Mouse (Mus musculus) limb, embryonic 15.5 days (tissue): ENCODE measurements around the gene Ccdc138. TPM values are rescaled to one million over a fixed set of nuclear protein-coding genes. Genes with fewer than 3 reads are reported as not detected.

Source experiments
- ATAC-seq: fragments of 200-750 bp; cut with Nextera tagmentation; 2 replicates; pipeline ENCODE4 v1.8.0; 2017; ENCODE audit warnings: low read depth, moderate TSS enrichment; ENCODE audit not compliant: insufficient number of reproducible peaks, low FRiP score, low TSS enrichment
- H3K27ac ChIP-seq: fragments of 300-500 bp; sonication (generic); 2 replicates; pipeline ENCODE4 v1.5.1; 2015; ENCODE audit warnings: moderate library complexity, mild to moderate bottlenecking, inconsistent platforms
- H3K27me3 ChIP-seq: fragments of 300-500 bp; sonication (generic); 2 replicates; pipeline ENCODE4 v1.6.1; 2015; ENCODE audit warnings: inconsistent platforms
- H3K36me3 ChIP-seq: fragments of 300-500 bp; sonication (generic); 2 replicates; pipeline ENCODE4 v1.6.1; 2015; ENCODE audit warnings: inconsistent platforms
- H3K4me1 ChIP-seq: fragments of 300-500 bp; sonication (generic); 2 replicates; pipeline ENCODE4 v1.6.1; 2015; ENCODE audit warnings: inconsistent platforms
- H3K4me2 ChIP-seq: fragments of 300-500 bp; sonication (generic); 2 replicates; pipeline ENCODE4 v1.6.1; 2015; ENCODE audit warnings: mild to moderate bottlenecking, inconsistent platforms
- H3K4me3 ChIP-seq: fragments of 300-500 bp; sonication (generic); 2 replicates; pipeline ENCODE4 v1.5.1; 2015; ENCODE audit warnings: mild to moderate bottlenecking, inconsistent platforms
- H3K9ac ChIP-seq: fragments of 300-500 bp; sonication (generic); 2 replicates; pipeline ENCODE4 v1.6.1; 2015; ENCODE audit warnings: inconsistent platforms
- H3K9me3 ChIP-seq: fragments of 300-500 bp; sonication (generic); 2 replicates; pipeline ENCODE4 v1.6.1; 2016; ENCODE audit warnings: inconsistent platforms
- WGBS: fragments of 180-500 bp; shearing (Covaris S2); methylation state at CpG from one replicate; pipeline ENCODE4 v1.1.7; 2015; 5-methylcytosine and 5-hydroxymethylcytosine counted together
- polyA plus RNA-seq: library from polyadenylated mRNA; unstranded; fragments of >200 nt; fragmentation: Nextera tagmentation; extraction: Ambion mirVana; gene quantifications from 2 replicates; pipeline ENCODE4 v1.2.1, GENCODE M21; 2015

Ccdc138 gene
- 8.2 TPM in 2 replicates for polyA plus RNA-seq

DNA sequence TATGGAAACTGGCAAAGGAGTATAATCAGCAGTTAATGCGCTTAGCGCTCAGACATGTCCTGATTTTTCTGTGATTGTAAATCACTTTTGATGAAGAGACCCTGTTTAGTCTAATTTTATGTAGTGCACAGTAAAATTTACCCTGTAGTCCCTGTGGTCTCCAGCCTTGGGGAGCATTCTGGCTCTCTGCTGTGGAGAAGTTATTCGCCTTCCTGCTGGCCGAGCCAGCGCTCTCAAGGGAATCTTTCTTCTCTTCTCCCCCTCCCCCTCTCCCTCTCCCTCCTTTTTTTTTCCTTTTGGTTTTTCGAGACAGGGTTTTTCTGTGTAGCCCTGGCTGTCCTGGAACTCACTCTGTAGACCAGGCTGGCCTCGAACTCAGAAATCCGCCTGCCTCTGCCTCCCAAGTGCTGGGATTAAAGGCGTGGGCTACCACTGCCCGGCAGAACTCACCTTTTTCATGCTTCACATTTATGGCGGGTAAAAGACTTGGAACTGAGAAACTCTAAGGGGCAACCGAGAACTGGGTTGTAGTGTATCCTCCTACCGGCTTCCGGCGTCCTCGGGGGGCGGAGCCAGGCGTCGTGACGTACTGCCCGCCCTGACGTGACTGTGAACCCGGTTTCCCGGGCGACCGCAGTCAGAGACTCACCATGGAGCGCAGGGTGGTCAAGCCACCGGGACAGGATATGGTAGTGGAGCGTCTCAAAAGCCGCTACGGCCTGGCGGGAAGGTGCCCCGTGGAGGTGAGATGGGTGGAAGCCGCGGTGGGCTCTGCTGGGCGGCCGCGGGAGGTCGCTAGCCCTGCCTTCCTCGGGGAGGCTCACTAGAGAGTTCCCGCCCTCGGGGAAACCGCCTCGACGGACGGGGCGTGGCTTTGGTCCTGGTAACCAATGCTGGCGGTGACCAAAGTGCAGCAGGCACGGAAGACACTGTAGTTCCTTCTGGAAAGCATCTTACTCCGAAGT lies at the start of gene Ccdc138:
TSS of gene Ccdc138 (plus strand) at position 629 of the 965 bp plus-strand sequence.
- H3K4me3 ChIP-seq, result peak within 1 kb of the TSS; percentile 83
- peaks cover 19% of the 10 kb centered on the region for H3K36me3 ChIP-seq
- H3K4me2 ChIP-seq, result peak within 1 kb of the TSS; percentile 50
- WGBS, result 1% methylated on average over 50 of the region's 50 CpGs
- H3K27ac ChIP-seq, result peak within 1 kb of the TSS; percentile 95
- no peaks in the 10 kb centered on the region for H3K27me3 ChIP-seq
- H3K9ac ChIP-seq, result peak within 1 kb of the TSS; percentile 61
- peaks cover 7% of the 10 kb centered on the region; the same call in 1 of the 2 replicates for H3K4me1 ChIP-seq
- no peaks in the 10 kb centered on the region for H3K9me3 ChIP-seq
- ATAC-seq, result peak; percentile 98

DNA sequence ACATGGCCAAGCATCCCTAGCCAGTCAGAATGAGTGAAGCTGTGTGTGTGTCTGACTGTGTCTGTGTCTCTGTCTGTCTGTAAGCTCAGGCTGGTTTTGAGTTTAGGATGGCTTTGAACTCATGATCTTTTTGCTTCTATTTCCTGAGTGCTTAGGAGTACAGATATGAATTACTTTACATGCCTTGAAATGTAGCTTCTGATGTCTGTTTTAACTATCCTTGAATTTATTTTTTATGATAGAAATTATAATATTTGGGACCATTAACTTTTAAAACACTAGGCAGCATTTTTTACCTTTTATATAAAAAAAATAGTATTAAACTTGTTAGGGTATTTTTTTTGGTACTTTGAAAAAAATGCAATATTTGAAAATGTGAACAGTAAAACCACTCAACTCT lies 46.2 kb upstream of the Ccdc138 start:
- H3K4me2 ChIP-seq, result no peak overlapping the region
- no peak overlapping the region for H3K9ac ChIP-seq
- no peak for ATAC-seq
- H3K27me3 ChIP-seq, result no peaks in the 10 kb centered on the region
- H3K36me3 ChIP-seq, result peaks cover 26% of the 10 kb centered on the region
- H3K4me1 ChIP-seq, result 0 out of 2 replicates have a peak, but pooled peaks cover 2% of the 10 kb centered on the region
- no peaks in the 10 kb centered on the region for H3K9me3 ChIP-seq
- H3K4me3 ChIP-seq, result no peak overlapping the region
- H3K27ac ChIP-seq, result no peak overlapping the region

- 93% methylated on average over 1 of the region's 1 CpGs for WGBS
Measured at GRCm38 (mm10) chr10:58452185-58452584, 45.6 kb upstream of the Ccdc138 start.

GRCm38 (mm10) chr10:58459896-58460295 lies 37.9 kb upstream of the Ccdc138 start:
- no peaks in the 10 kb centered on the region for H3K4me1 ChIP-seq
- H3K9me3 ChIP-seq, result no peaks in the 10 kb centered on the region
- H3K4me3 ChIP-seq, result no peak overlapping the region
- H3K27ac ChIP-seq, result no peak overlapping the region
- H3K4me2 ChIP-seq, result no peak overlapping the region
- ATAC-seq, result no peak
- H3K27me3 ChIP-seq, result no peaks in the 10 kb centered on the region
- 96% methylated on average over 1 of the region's 1 CpGs for WGBS
- H3K36me3 ChIP-seq, result peaks cover 45% of the 10 kb centered on the region
- no peak overlapping the region for H3K9ac ChIP-seq

More at GRCm38 (mm10) chr10:58452185-58452584, 45.6 kb upstream of the Ccdc138 start:
- peaks cover 27% of the 10 kb centered on the region for H3K36me3 ChIP-seq
- H3K4me3 ChIP-seq, result no peak overlapping the region
- H3K9me3 ChIP-seq, result no peaks in the 10 kb centered on the region
- H3K4me2 ChIP-seq, result no peak overlapping the region
- H3K4me1 ChIP-seq, result 0 out of 2 replicates have a peak, but pooled peaks cover 2% of the 10 kb centered on the region
- H3K9ac ChIP-seq, result no peak overlapping the region
- ATAC-seq, result no peak
- H3K27me3 ChIP-seq, result no peaks in the 10 kb centered on the region
- no peak overlapping the region for H3K27ac ChIP-seq

GRCm38 (mm10) chr10:58477086-58477755 lies 20.5 kb upstream of the Ccdc138 start:
- Histone ChIP-seq H3K9ac (no peak overlapping the region), H3K4me3 (no peak overlapping the region), H3K27ac (no peak overlapping the region), H3K9me3 (no peaks in the 10 kb centered on the region), H3K4me2 (no peak overlapping the region), H3K36me3 (peaks cover 56% of the 10 kb centered on the region), H3K4me1 (no peaks in the 10 kb centered on the region), H3K27me3 (no peaks in the 10 kb centered on the region)
- WGBS, result 87% methylated on average over 5 of the region's 5 CpGs
- no peak for ATAC-seq

- Histone ChIP-seq H3K36me3 (peaks cover 57% of the 10 kb centered on the region), H3K9me3 (no peaks in the 10 kb centered on the region), H3K9ac (no peak overlapping the region), H3K4me2 (no peak overlapping the region), H3K4me1 (no peaks in the 10 kb centered on the region), H3K27ac (no peak overlapping the region), H3K4me3 (no peak overlapping the region), H3K27me3 (no peaks in the 10 kb centered on the region)
- ATAC-seq, result no peak
- 96% methylated on average over 2 of the region's 2 CpGs for WGBS
Measured at GRCm38 (mm10) chr10:58478071-58478578, 19.6 kb upstream of the Ccdc138 start.

- Histone ChIP-seq H3K4me2 (no peak overlapping the region), H3K36me3 (peaks cover 70% of the 10 kb centered on the region), H3K9me3 (no peaks in the 10 kb centered on the region), H3K4me1 (no peaks in the 10 kb centered on the region), H3K27ac (no peak overlapping the region), H3K27me3 (no peaks in the 10 kb centered on the region), H3K4me3 (no peak overlapping the region), H3K9ac (no peak overlapping the region)
- no peak for ATAC-seq
- WGBS, result 95% methylated on average over 4 of the region's 4 CpGs
Measured at GRCm38 (mm10) chr10:58479954-58480490, 17.7 kb upstream of the Ccdc138 start.

- no peak overlapping the region for H3K4me3 ChIP-seq
- H3K27ac ChIP-seq, result no peak overlapping the region
- peaks cover 53% of the 10 kb centered on the region for H3K36me3 ChIP-seq
- no peaks in the 10 kb centered on the region for H3K27me3 ChIP-seq
- no peak overlapping the region for H3K4me2 ChIP-seq
- H3K9me3 ChIP-seq, result no peaks in the 10 kb centered on the region
- 95% methylated on average over 5 of the region's 5 CpGs for WGBS
- no peak overlapping the region for H3K9ac ChIP-seq
- no peaks in the 10 kb centered on the region for H3K4me1 ChIP-seq
- no peak for ATAC-seq
Measured at GRCm38 (mm10) chr10:58491031-58491430, 6.7 kb upstream of the Ccdc138 start.

- 89% methylated on average over 2 of the region's 2 CpGs for WGBS
- H3K36me3 ChIP-seq, result peaks cover 37% of the 10 kb centered on the region
Measured at GRCm38 (mm10) chr10:58495637-58496036, 2.1 kb upstream of the Ccdc138 start.

DNA sequence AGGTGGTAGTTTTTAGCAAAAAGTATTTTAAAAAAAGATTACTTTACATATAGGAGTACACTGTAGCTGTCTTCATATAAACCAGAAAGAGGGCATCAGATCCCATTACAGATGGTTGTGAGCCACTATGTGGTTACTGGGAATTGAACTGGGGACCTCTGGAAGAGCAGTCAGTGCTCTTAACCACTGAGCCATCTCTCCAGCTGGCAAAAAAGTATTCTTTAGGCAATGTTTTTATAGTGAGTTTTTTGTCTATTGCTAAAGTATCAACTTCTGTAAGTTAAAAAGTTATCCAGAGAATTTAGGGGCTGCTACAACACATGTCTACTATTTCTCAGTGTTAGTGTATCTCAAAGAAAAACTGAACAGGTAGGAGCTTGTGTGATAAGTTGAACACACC lies 1.0 kb upstream of the Ccdc138 start:
- Histone ChIP-seq H3K36me3 (peaks cover 26% of the 10 kb centered on the region), H3K4me3 (no peak overlapping the region), H3K27ac (peak overlapping the region; percentile 95; the same call in 1 of the 2 replicates), H3K4me1 (peaks cover 7% of the 10 kb centered on the region; the same call in 1 of the 2 replicates), H3K9ac (no peak overlapping the region), H3K4me2 (no peak overlapping the region; the same call in 1 of the 2 replicates), H3K9me3 (no peaks in the 10 kb centered on the region), H3K27me3 (no peaks in the 10 kb centered on the region)
- no peak for ATAC-seq

More at GRCm38 (mm10) chr10:58495637-58496036, 2.1 kb upstream of the Ccdc138 start:
- ATAC-seq, result no peak
- Histone ChIP-seq H3K9me3 (no peaks in the 10 kb centered on the region), H3K4me3 (no peak overlapping the region), H3K27me3 (no peaks in the 10 kb centered on the region), H3K9ac (no peak overlapping the region), H3K4me2 (no peak overlapping the region), H3K27ac (no peak overlapping the region), H3K4me1 (peaks cover 7% of the 10 kb centered on the region; the same call in 1 of the 2 replicates)

DNA sequence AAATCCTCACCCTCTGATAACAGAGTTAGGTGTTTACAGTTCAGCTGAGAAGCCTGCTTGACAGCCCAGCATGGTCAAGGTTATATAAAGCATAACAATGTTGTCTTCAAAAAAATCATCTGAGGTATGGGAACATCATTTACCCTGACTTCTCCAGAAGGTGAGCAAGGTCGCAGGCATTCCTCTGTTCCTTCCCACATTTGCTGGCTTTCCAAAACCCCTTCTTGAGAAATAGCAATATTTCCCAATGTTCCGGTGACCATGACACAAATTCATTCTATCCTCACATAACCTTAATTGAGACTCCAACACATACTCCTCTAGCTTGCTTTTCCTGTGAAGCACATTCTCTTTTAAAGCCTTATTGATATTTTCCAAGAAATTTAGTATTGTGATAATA lies 768 bp downstream of the Ccdc138 start:
- Histone ChIP-seq H3K36me3 (peaks cover 11% of the 10 kb centered on the region), H3K9me3 (no peaks in the 10 kb centered on the region), H3K9ac (peak overlapping the region; percentile 61; the same call in 1 of the 2 replicates), H3K4me3 (peak overlapping the region; percentile 83), H3K27me3 (no peaks in the 10 kb centered on the region), H3K27ac (peak overlapping the region; percentile 95; the same call in 1 of the 2 replicates), H3K4me2 (peak overlapping the region; percentile 50), H3K4me1 (peaks cover 7% of the 10 kb centered on the region; the same call in 1 of the 2 replicates)
- WGBS, result 46% methylated on average over 2 of the region's 2 CpGs
- no peak for ATAC-seq
